Mouse (Mus musculus) forebrain, embryonic 12.5 days (tissue): ENCODE measurements around the gene Agps. TPM values are rescaled to one million over a fixed set of nuclear protein-coding genes. Genes with fewer than 3 reads are reported as not detected.
"Not testable (repeated sequence)": the region's sequence is repeated elsewhere in the genome, so short reads cannot be mapped to it uniquely, and the experiment has no call there.

Source experiments
- ATAC-seq: fragments of 200-750 bp; cut with Nextera tagmentation; 2 replicates; pipeline ENCODE4 v1.8.0; 2017; ENCODE audit warnings: moderate TSS enrichment; ENCODE audit not compliant: low FRiP score
- H3K27ac ChIP-seq: fragments of 300-500 bp; sonication (generic); 2 replicates; pipeline ENCODE4 v1.5.1; 2016; ENCODE audit warnings: mild to moderate bottlenecking
- H3K27me3 ChIP-seq: fragments of 300-500 bp; sonication (generic); 2 replicates; pipeline ENCODE4 v1.6.1; 2016; ENCODE audit warnings: mild to moderate bottlenecking
- H3K36me3 ChIP-seq: fragments of 300-500 bp; sonication (generic); replicated peaks from 2 replicates; pipeline ENCODE4 v1.6.1; 2016; ENCODE audit warnings: mild to moderate bottlenecking
- H3K4me1 ChIP-seq: fragments of 300-500 bp; sonication (generic); 2 replicates; pipeline ENCODE4 v1.6.1; 2016
- H3K4me2 ChIP-seq: fragments of 300-500 bp; sonication (generic); 2 replicates; pipeline ENCODE4 v1.6.1; 2016; ENCODE audit warnings: mild to moderate bottlenecking, moderate library complexity
- H3K4me3 ChIP-seq: fragments of 300-500 bp; sonication (generic); replicated peaks from 2 replicates; pipeline ENCODE4 v1.5.1; 2016; ENCODE audit warnings: mild to moderate bottlenecking
- H3K9ac ChIP-seq: fragments of 300-500 bp; sonication (generic); 2 replicates; pipeline ENCODE4 v1.6.1; 2016; ENCODE audit warnings: mild to moderate bottlenecking
- H3K9me3 ChIP-seq: fragments of 300-500 bp; sonication (generic); 2 replicates; pipeline ENCODE4 v1.6.1; 2016
- WGBS: fragments of 180-500 bp; shearing (Covaris S2); methylation state at CpG from one replicate; pipeline ENCODE4 v1.1.7; 2016; 5-methylcytosine and 5-hydroxymethylcytosine counted together
- polyA plus RNA-seq: library from polyadenylated mRNA; unstranded; fragments of >200 nt; fragmentation: Nextera tagmentation; extraction: Ambion mirVana; gene quantifications from 2 replicates; pipeline ENCODE4 v1.2.1, GENCODE M21; 2016

Gene Agps
- polyA plus RNA-seq, 1 experiment from 2014 or later = 45.1 TPM

- Histone ChIP-seq H3K27me3 (no peaks in the 10 kb centered on the region), H3K4me2 (no peak overlapping the region), H3K4me1 (no peaks in the 10 kb centered on the region), H3K4me3 (no peak overlapping the region), H3K9me3 (no peaks in the 10 kb centered on the region), H3K36me3 (peaks cover 10% of the 10 kb centered on the region), H3K27ac (no peak overlapping the region), H3K9ac (no peak overlapping the region)
- ATAC-seq = no peak
- WGBS = 88% methylated on average over 9 of the region's 9 CpGs
Observed at GRCm38 (mm10) chr2:75901869-75902268, 69.9 kb downstream of the Agps start.

GRCm38 (mm10) chr2:75907142-75907541, 75.2 kb downstream of the Agps start:
- 83% methylated on average over 1 of the region's 1 CpGs for WGBS
- Histone ChIP-seq H3K27ac (no peak overlapping the region), H3K4me2 (no peak overlapping the region), H3K36me3 (peaks cover 21% of the 10 kb centered on the region), H3K4me3 (no peak overlapping the region), H3K27me3 (no peaks in the 10 kb centered on the region), H3K4me1 (no peaks in the 10 kb centered on the region), H3K9ac (no peak overlapping the region), H3K9me3 (no peaks in the 10 kb centered on the region)
- ATAC-seq = no peak

- Histone ChIP-seq H3K27ac (no peak overlapping the region), H3K36me3 (peaks cover 9% of the 10 kb centered on the region; the same call in 1 of the 2 replicates), H3K9ac (no peak overlapping the region), H3K4me1 (no peaks in the 10 kb centered on the region), H3K4me2 (no peak overlapping the region), H3K9me3 (no peaks in the 10 kb centered on the region), H3K4me3 (no peak overlapping the region), H3K27me3 (no peaks in the 10 kb centered on the region)
- no peak for ATAC-seq
- 94% methylated on average over 3 of the region's 3 CpGs for WGBS
Observed at GRCm38 (mm10) chr2:75915040-75915439, 83.1 kb downstream of the Agps start.

- H3K4me1 ChIP-seq = peaks cover 13% of the 10 kb centered on the region; the same call in 1 of the 2 replicates
- H3K4me3 ChIP-seq = no peak overlapping the region
- H3K27ac ChIP-seq = no peak overlapping the region
- 79% methylated on average over 4 of the region's 4 CpGs for WGBS
- no peak overlapping the region for H3K9ac ChIP-seq
- ATAC-seq = no peak
- no peaks in the 10 kb centered on the region for H3K27me3 ChIP-seq
- H3K9me3 ChIP-seq = no peaks in the 10 kb centered on the region
- peaks cover 6% of the 10 kb centered on the region; the same call in 1 of the 2 replicates for H3K36me3 ChIP-seq
- H3K4me2 ChIP-seq = no peak overlapping the region
Observed at GRCm38 (mm10) chr2:75923807-75924340, 91.9 kb downstream of the Agps start.

GRCm38 (mm10) chr2:75926061-75926460, 94.1 kb downstream of the Agps start:
- H3K27ac ChIP-seq = no peak overlapping the region
- no peaks in the 10 kb centered on the region for H3K9me3 ChIP-seq
- H3K4me3 ChIP-seq = no peak overlapping the region
- H3K4me2 ChIP-seq = no peak overlapping the region
- no peaks in the 10 kb centered on the region for H3K27me3 ChIP-seq
- H3K9ac ChIP-seq = no peak overlapping the region
- ATAC-seq = no peak
- H3K36me3 ChIP-seq = peaks cover 6% of the 10 kb centered on the region; the same call in 1 of the 2 replicates
- H3K4me1 ChIP-seq = peaks cover 13% of the 10 kb centered on the region; the same call in 1 of the 2 replicates
- WGBS = 75% methylated on average over 5 of the region's 5 CpGs

- WGBS = 87% methylated on average over 3 of the region's 3 CpGs
- ATAC-seq = no peak
Observed at GRCm38 (mm10) chr2:75928011-75928410, 96.0 kb downstream of the Agps start.

GRCm38 (mm10) chr2:75929141-75929540, 97.2 kb downstream of the Agps start:
- Histone ChIP-seq H3K4me3 (no peak overlapping the region), H3K27ac (no peak overlapping the region), H3K36me3 (peaks cover 9% of the 10 kb centered on the region; the same call in 1 of the 2 replicates), H3K9ac (no peak overlapping the region), H3K4me1 (peaks cover 4% of the 10 kb centered on the region; the same call in 1 of the 2 replicates), H3K4me2 (no peak overlapping the region), H3K9me3 (no peaks in the 10 kb centered on the region), H3K27me3 (no peaks in the 10 kb centered on the region)
- WGBS = 93% methylated on average over 2 of the region's 2 CpGs
- ATAC-seq = no peak

More at GRCm38 (mm10) chr2:75928011-75928410, 96.0 kb downstream of the Agps start:
- Histone ChIP-seq H3K27ac (no peak overlapping the region), H3K36me3 (peaks cover 9% of the 10 kb centered on the region; the same call in 1 of the 2 replicates), H3K4me1 (peaks cover 13% of the 10 kb centered on the region; the same call in 1 of the 2 replicates), H3K4me2 (no peak overlapping the region), H3K4me3 (no peak overlapping the region), H3K9ac (no peak overlapping the region), H3K27me3 (no peaks in the 10 kb centered on the region), H3K9me3 (no peaks in the 10 kb centered on the region)

GRCm38 (mm10) chr2:75929786-75930444, 97.9 kb downstream of the Agps start:
- peaks cover 9% of the 10 kb centered on the region; the same call in 1 of the 2 replicates for H3K36me3 ChIP-seq
- 94% methylated on average over 6 of the region's 6 CpGs for WGBS
- H3K4me3 ChIP-seq = no peak overlapping the region
- no peak overlapping the region for H3K4me2 ChIP-seq
- no peaks in the 10 kb centered on the region for H3K4me1 ChIP-seq
- H3K27me3 ChIP-seq = no peaks in the 10 kb centered on the region
- no peaks in the 10 kb centered on the region for H3K9me3 ChIP-seq
- no peak for ATAC-seq
- no peak overlapping the region for H3K9ac ChIP-seq
- no peak overlapping the region for H3K27ac ChIP-seq

GRCm38 (mm10) chr2:75930941-75931340, 99.0 kb downstream of the Agps start:
- Histone ChIP-seq H3K9me3 (no peaks in the 10 kb centered on the region), H3K27ac (no peak overlapping the region), H3K9ac (no peak overlapping the region), H3K4me3 (no peak overlapping the region), H3K27me3 (no peaks in the 10 kb centered on the region), H3K4me1 (no peaks in the 10 kb centered on the region), H3K4me2 (no peak overlapping the region), H3K36me3 (peaks cover 9% of the 10 kb centered on the region; the same call in 1 of the 2 replicates)
- 96% methylated on average over 2 of the region's 2 CpGs for WGBS
- no peak for ATAC-seq

- WGBS = 53% methylated on average over 7 of the region's 7 CpGs
- ATAC-seq = no peak
- H3K4me3 ChIP-seq = no peak overlapping the region
- no peaks in the 10 kb centered on the region for H3K9me3 ChIP-seq
- peaks cover 3% of the 10 kb centered on the region; the same call in 1 of the 2 replicates for H3K36me3 ChIP-seq
- peaks cover 4% of the 10 kb centered on the region; the same call in 1 of the 2 replicates for H3K4me1 ChIP-seq
- no peak overlapping the region for H3K27ac ChIP-seq
- no peak overlapping the region for H3K4me2 ChIP-seq
- H3K9ac ChIP-seq = no peak overlapping the region
- no peaks in the 10 kb centered on the region for H3K27me3 ChIP-seq
Observed at GRCm38 (mm10) chr2:75933541-75933940, 101.6 kb downstream of the Agps start.

- not testable (repeated sequence) for H3K4me1 ChIP-seq, H3K36me3 ChIP-seq, H3K27ac ChIP-seq, H3K9me3 ChIP-seq, ATAC-seq, H3K27me3 ChIP-seq, H3K4me3 ChIP-seq, H3K4me2 ChIP-seq, H3K9ac ChIP-seq
- WGBS = 91% methylated on average over 2 of the region's 2 CpGs
Observed at GRCm38 (mm10) chr2:75936685-75937084, 104.7 kb downstream of the Agps start.

- peak overlapping the region; percentile 58; the same call in 1 of the 2 replicates for H3K9ac ChIP-seq
- 69% methylated on average over 15 of the region's 17 CpGs for WGBS
- H3K36me3 ChIP-seq, H3K4me1 ChIP-seq, H3K27me3 ChIP-seq, H3K9me3 ChIP-seq: not testable (repeated sequence)
- ATAC-seq = 0 out of 2 replicates have a peak, but pooled peaks have one; percentile 4
- 0 out of 2 replicates have a peak overlapping the region, but pooled peaks have one; percentile 82 for H3K27ac ChIP-seq
- H3K4me3 ChIP-seq = peak overlapping the region; percentile 56
- peak overlapping the region; percentile 64 for H3K4me2 ChIP-seq
Observed at GRCm38 (mm10) chr2:75937520-75938116, 105.6 kb downstream of the Agps start.
